Mouse (Mus musculus) megakaryocyte, embryonic 14.5 days (primary cell): ENCODE measurements around the gene Rab30.

Experiments used
- FLI1 ChIP-seq: IDR thresholded peaks from 2 replicates; pipeline ENCODE4 v1.6.1; 2012; ENCODE audit warnings: low read length, inconsistent platforms, mixed read lengths
- GATA1 ChIP-seq: IDR thresholded peaks from 3 replicates; pipeline ENCODE4 v1.6.1; 2012; ENCODE audit warnings: mixed read lengths, low read length, inconsistent platforms, borderline replicate concordance

DNA sequence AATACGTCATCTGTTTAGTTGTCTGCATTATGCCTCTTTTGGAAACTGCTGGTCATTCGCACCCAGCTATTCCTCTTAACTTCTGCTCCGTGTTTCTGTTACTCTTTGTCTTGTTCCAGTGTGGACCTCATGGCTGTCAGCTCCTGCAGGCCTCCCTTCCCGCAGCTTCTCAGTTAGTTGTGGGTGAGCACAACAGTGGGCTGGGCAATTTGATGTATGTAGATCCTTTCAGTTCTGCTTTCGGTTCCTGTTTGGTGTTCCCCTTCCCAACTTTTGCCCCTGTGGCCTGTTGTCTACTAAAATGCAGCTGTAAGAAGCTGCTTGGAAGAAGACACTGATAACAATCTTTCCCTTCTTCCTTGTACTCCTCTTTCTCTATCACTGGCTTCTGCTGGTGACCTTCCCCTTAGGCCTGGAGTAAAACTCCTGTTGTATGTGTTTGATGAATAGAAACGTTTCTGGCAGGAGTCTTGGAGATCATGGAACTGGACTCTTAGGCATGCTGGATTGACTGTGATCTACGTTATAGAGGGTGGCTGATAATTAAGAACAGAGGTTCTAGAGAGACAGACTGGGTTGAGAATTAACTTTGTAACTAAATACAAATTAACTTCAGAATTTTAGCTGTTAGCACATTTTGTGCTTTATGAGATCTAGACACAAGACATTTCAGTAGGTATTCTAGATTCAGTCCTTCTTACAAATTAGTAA lies 137.3 kb downstream of the Rab30 start:
- no peak for TF ChIP-seq FLI1
- TF ChIP-seq GATA1: no peak
